Mouse (Mus musculus) testis, adult 2 months (tissue): ENCODE measurements around the gene B9d1. TPM values are rescaled to one million over a fixed set of nuclear protein-coding genes. Genes with fewer than 3 reads are reported as not detected.

Source experiments
- H3K27ac ChIP-seq: fragments of 200-500 bp; 2 replicates; pipeline ENCODE4 v1.5.1; 2012; ENCODE audit warnings: low read depth, low read length; ENCODE audit not compliant: control insufficient read depth, insufficient read depth
- H3K27me3 ChIP-seq: fragments of 200-500 bp; 2 replicates; pipeline ENCODE4 v1.6.1; 2012; ENCODE audit warnings: mild to moderate bottlenecking, low read length, moderate library complexity; ENCODE audit not compliant: control insufficient read depth, insufficient read depth
- H3K36me3 ChIP-seq: fragments of 200-500 bp; 2 replicates; pipeline ENCODE4 v1.6.1; 2012; ENCODE audit warnings: mild to moderate bottlenecking, low read length; ENCODE audit not compliant: control insufficient read depth, insufficient read depth
- H3K4me1 ChIP-seq: fragments of 200-500 bp; 2 replicates; pipeline ENCODE4 v1.6.1; 2012; ENCODE audit warnings: low read length; ENCODE audit not compliant: control insufficient read depth, insufficient read depth
- H3K4me3 ChIP-seq: fragments of 200-500 bp; 2 replicates; pipeline ENCODE4 v1.5.1; 2012; ENCODE audit warnings: low read depth, mild to moderate bottlenecking, low read length, moderate library complexity, mixed read lengths; ENCODE audit not compliant: control insufficient read depth
- CTCF ChIP-seq: fragments of 200-500 bp; IDR thresholded peaks from 2 replicates; pipeline ENCODE4 v1.5.1; 2012; ENCODE audit warnings: low read depth, mild to moderate bottlenecking, inconsistent platforms, low read length, moderate library complexity; ENCODE audit not compliant: control insufficient read depth, insufficient read depth, insufficient replicate concordance
- POLR2A ChIP-seq: fragments of 200-500 bp; IDR thresholded peaks from 2 replicates; pipeline ENCODE4 v1.6.1; 2012; ENCODE audit warnings: low read depth, mild to moderate bottlenecking, inconsistent platforms, low read length, moderate library complexity; ENCODE audit not compliant: control insufficient read depth
- polyA plus RNA-seq: library from polyadenylated mRNA; depleted of rRNA; stranded (reverse); fragments of >200 nt; gene quantifications from 2 replicates; pipeline ENCODE4 v1.2.3, GENCODE M21; 2012

B9d1 gene
- polyA plus RNA-seq, 1 experiment, result 310 TPM

- TF ChIP-seq CTCF (no peak), POLR2A (no peak)
- Histone ChIP-seq H3K27me3 (no peaks in the 10 kb centered on the region), H3K4me3 (peak overlapping the region; percentile 56), H3K36me3 (no peaks in the 10 kb centered on the region), H3K4me1 (peaks cover 6% of the 10 kb centered on the region), H3K27ac (no peak overlapping the region)
Measured at GRCm38 (mm10) chr11:61476786-61477382, 28.1 kb upstream of the B9d1 start.

DNA sequence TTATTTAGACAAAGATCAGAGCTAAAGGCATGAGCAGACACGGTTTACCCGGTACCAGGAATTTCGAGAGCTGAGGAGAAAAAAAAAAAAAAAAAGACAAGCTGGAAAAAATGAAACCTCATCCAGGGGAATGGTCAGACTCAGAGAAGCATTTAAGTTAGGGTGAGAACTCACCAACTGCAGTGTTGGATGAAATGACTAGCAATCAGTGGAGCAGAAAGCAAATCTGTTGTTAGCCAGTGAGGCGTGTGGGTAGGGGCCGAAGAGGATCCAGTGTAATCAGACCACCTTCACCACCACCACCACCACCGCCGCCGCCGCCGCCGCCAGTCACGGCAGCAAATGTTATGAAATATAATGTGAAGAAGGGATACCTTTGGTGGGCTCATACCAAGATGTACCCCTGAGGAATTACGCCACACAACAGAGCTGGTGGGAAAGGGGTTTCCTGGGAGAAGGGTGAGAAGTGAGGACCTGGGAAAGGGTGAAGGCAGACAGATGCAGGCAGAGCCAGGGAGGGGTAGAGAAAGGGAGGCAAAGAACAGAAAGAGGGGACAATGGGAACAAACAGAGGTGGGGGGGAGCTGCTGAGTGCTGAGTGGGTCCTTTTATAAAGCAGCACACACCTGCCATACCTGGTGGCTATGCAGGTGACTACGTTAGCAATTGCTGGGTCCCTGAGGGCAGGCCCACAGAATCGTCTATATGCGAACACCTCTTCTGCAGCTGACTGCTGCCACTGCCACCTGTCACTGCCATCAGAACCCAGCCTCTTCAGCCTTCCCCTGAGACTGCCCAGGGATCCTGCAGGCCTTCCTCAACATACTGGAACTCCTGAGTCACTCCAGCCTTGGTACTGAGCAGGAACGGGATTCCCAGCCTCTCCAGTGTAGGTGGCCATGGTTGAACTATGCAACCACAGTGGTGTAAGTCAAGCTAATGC, 27.1 kb upstream of the B9d1 start:
- H3K36me3 ChIP-seq, result no peaks in the 10 kb centered on the region
- TF ChIP-seq CTCF, result no peak
- TF ChIP-seq POLR2A, result no peak
- no peaks in the 10 kb centered on the region for H3K27me3 ChIP-seq
- no peak overlapping the region for H3K27ac ChIP-seq
- peaks cover 6% of the 10 kb centered on the region for H3K4me1 ChIP-seq
- no peak overlapping the region for H3K4me3 ChIP-seq

- no peak overlapping the region for H3K27ac ChIP-seq
- no peak overlapping the region for H3K4me3 ChIP-seq
- H3K36me3 ChIP-seq, result no peaks in the 10 kb centered on the region
- H3K27me3 ChIP-seq, result no peaks in the 10 kb centered on the region
- TF ChIP-seq CTCF, result no peak
- TF ChIP-seq POLR2A, result no peak
- H3K4me1 ChIP-seq, result peaks cover 6% of the 10 kb centered on the region
Measured at GRCm38 (mm10) chr11:61478788-61479187, 26.2 kb upstream of the B9d1 start.

DNA sequence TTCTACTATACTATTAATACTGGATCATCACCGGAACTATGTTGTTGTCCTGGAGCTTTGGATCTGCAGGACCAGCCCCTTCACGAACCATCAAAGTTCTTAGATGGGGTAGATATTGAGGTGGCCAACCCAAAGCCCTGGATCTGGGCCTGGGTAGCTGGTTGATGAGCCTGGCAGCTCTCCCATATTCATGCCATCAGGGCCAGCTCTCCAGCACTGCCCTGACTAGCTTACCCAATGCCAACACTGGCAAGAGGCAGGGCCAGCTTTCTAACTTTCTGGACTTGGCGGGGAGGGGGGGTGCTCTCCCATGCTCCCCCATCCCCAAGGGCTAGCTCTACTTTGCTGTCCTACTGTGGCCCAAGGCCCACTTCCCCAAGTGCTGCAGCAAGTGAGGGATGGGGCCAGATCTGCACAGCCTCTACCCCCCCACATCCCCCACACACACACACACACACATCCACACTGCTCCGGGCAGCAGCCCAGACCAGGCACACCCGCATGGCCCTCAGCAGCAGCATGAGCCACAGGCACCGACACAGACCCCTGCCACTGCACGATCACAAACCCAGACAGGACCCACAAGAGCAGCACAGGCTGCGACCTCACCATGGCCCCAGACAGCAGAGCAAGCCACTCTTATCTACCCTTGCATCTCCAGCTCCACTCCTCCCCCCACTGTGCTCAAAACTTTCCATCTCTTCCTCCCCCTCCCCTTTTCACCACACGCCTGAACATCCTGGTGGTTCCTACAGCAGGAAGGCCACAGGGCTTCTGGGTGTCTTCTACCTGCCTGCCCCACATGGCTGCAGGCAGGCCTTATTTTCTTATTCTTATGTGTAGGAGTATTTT, 23.5 kb upstream of the B9d1 start:
- Histone ChIP-seq H3K4me1 (peaks cover 17% of the 10 kb centered on the region), H3K4me3 (no peak overlapping the region), H3K36me3 (no peaks in the 10 kb centered on the region), H3K27me3 (no peaks in the 10 kb centered on the region), H3K27ac (no peak overlapping the region)
- TF ChIP-seq POLR2A, result no peak
- TF ChIP-seq CTCF, result no peak

GRCm38 (mm10) chr11:61483226-61483845, 21.6 kb upstream of the B9d1 start:
- no peaks in the 10 kb centered on the region for H3K27me3 ChIP-seq
- TF ChIP-seq POLR2A, result no peak
- no peak for TF ChIP-seq CTCF
- peaks cover 12% of the 10 kb centered on the region for H3K4me1 ChIP-seq
- no peaks in the 10 kb centered on the region for H3K36me3 ChIP-seq
- no peak overlapping the region for H3K27ac ChIP-seq
- no peak overlapping the region for H3K4me3 ChIP-seq

- Histone ChIP-seq H3K4me1 (peaks cover 12% of the 10 kb centered on the region), H3K27ac (no peak overlapping the region), H3K36me3 (no peaks in the 10 kb centered on the region), H3K4me3 (no peak overlapping the region), H3K27me3 (no peaks in the 10 kb centered on the region)
- TF ChIP-seq CTCF (no peak), POLR2A (no peak)
Measured at GRCm38 (mm10) chr11:61484256-61484612, 20.7 kb upstream of the B9d1 start.
